Mouse (Mus musculus) ES-E14 (cell line): ENCODE measurements around the gene Dgcr6. TPM values are rescaled to one million over a fixed set of nuclear protein-coding genes. Genes with fewer than 3 reads are reported as not detected.

Experiments used
- DNase-seq: peaks from one replicate; pipeline ENCODE4 v3.0.0-alpha.2; 2013; ENCODE audit warnings: low read depth, low spot score
- H3K27ac ChIP-seq: 2 replicates; pipeline ENCODE4 v1.5.1; 2012; ENCODE audit warnings: low read depth, mild to moderate bottlenecking, low read length, moderate library complexity, mixed read lengths; ENCODE audit not compliant: poor library complexity, insufficient read depth, severe bottlenecking
- H3K36me3 ChIP-seq: 2 replicates; pipeline ENCODE4 v1.6.1; 2012; ENCODE audit warnings: mild to moderate bottlenecking, low read length, moderate library complexity, mixed read lengths; ENCODE audit not compliant: control insufficient read depth, poor library complexity, insufficient read depth, severe bottlenecking
- H3K4me1 ChIP-seq, 2 experiments: fragments of 150-350 bp in 1 of 2; sonication (generic) in 1 of 2; 2 replicates each; pipeline ENCODE4 v1.6.1; 2012; ENCODE audit warnings: low read length in 2 of 2, mild to moderate bottlenecking in 1 of 2, mixed read lengths in 1 of 2; ENCODE audit not compliant: control insufficient read depth in 2 of 2, insufficient read depth in 2 of 2, poor library complexity in 1 of 2
- H3K4me3 ChIP-seq, 2 experiments: fragments of 150-350 bp in 1 of 2; sonication (generic) in 1 of 2; 2 replicates each; pipeline ENCODE4 v1.5.1; 2012; ENCODE audit warnings: low read length in 2 of 2, low read depth in 1 of 2, mild to moderate bottlenecking in 1 of 2, mixed read lengths in 1 of 2; ENCODE audit not compliant: insufficient read depth in 1 of 2, poor library complexity in 1 of 2, severe bottlenecking in 1 of 2
- H3K9ac ChIP-seq: 2 replicates; pipeline ENCODE4 v1.6.1; 2012; ENCODE audit warnings: low read depth, mild to moderate bottlenecking, low read length, mixed read lengths; ENCODE audit not compliant: poor library complexity, insufficient read depth, severe bottlenecking
- H3K9me3 ChIP-seq: fragments of 150-350 bp; sonication (generic); 2 replicates; pipeline ENCODE4 v1.6.1; 2012; ENCODE audit warnings: low read depth, mild to moderate bottlenecking, low read length; ENCODE audit not compliant: control insufficient read depth, insufficient read depth
- CHD2 ChIP-seq: IDR thresholded peaks from 2 replicates; pipeline ENCODE4 v1.6.1; 2014; ENCODE audit warnings: mild to moderate bottlenecking, low read depth, low read length, inconsistent platforms
- HCFC1 ChIP-seq: IDR thresholded peaks from 2 replicates; pipeline ENCODE4 v1.6.1; 2012; ENCODE audit warnings: low read length, inconsistent platforms, borderline replicate concordance; ENCODE audit not compliant: insufficient read depth
- MAFK ChIP-seq: IDR thresholded peaks from 2 replicates; pipeline ENCODE4 v1.6.1; 2014; ENCODE audit warnings: mild to moderate bottlenecking, low read depth, low read length, inconsistent platforms; ENCODE audit not compliant: insufficient read depth
- ZC3H11A ChIP-seq: IDR thresholded peaks from 2 replicates; pipeline ENCODE4 v1.6.1; 2012; ENCODE audit warnings: low read depth, mild to moderate bottlenecking, inconsistent platforms, low read length, borderline replicate concordance
- ZNF384 ChIP-seq: IDR thresholded peaks from 2 replicates; pipeline ENCODE4 v1.6.1; 2012; ENCODE audit warnings: low read depth, low read length, inconsistent platforms
- in situ Hi-C, 2 experiments: fragments of 600-800 bp; cut with MboI; formaldehyde crosslinking; loops; one replicate each; pipeline ENCODE4 v1.15.1; 2025; ENCODE audit warnings: low sequenced_read_pairs in 2 of 2, inconsistent platforms in 1 of 2; ENCODE audit not compliant: unreplicated experiment in 2 of 2
- total RNA-seq: library from RNA; depleted of rRNA; stranded (reverse); fragments of 300-350 nt; gene quantifications from 2 replicates; pipeline ENCODE4 v1.2.3, GENCODE M21; 2012

Dgcr6 gene
- total RNA-seq, 1 experiment = 30.9 TPM

GRCm38 (mm10) chr16:18022780-18023557 is 29.7 kb upstream of the Dgcr6 start:
- TF ChIP-seq ZNF384 = no peak
- no peak for TF ChIP-seq MAFK
- TF ChIP-seq CHD2 = no peak
- TF ChIP-seq ZC3H11A = no peak
- TF ChIP-seq HCFC1 = no peak
- H3K9ac ChIP-seq = no peak overlapping the region
- no peaks in the 10 kb centered on the region for H3K36me3 ChIP-seq
- peaks cover 0 to 7% of the 10 kb centered on the region in 2 experiments; a peak in 1 of 4 replicates for H3K4me1 ChIP-seq
- DNase-seq = no peak
- in situ Hi-C loops = no loop called here
- no peak overlapping the region for H3K4me3 ChIP-seq
- no peaks in the 10 kb centered on the region for H3K9me3 ChIP-seq
- H3K27ac ChIP-seq = no peak overlapping the region

GRCm38 (mm10) chr16:18027371-18027770 is 25.3 kb upstream of the Dgcr6 start:
- no peak for DNase-seq
- TF ChIP-seq CHD2 (no peak), MAFK (no peak), ZC3H11A (no peak)
- Histone ChIP-seq H3K27ac (no peak overlapping the region), H3K9me3 (no peaks in the 10 kb centered on the region), H3K4me1 (no peaks in the 10 kb centered on the region), H3K9ac (no peak overlapping the region), H3K36me3 (no peaks in the 10 kb centered on the region), H3K4me3 (no peak overlapping the region)
- in situ Hi-C loops = no loop called here

GRCm38 (mm10) chr16:18031752-18032151 is 20.9 kb upstream of the Dgcr6 start:
- no peak overlapping the region for H3K27ac ChIP-seq
- DNase-seq = no peak
- no peaks in the 10 kb centered on the region for H3K9me3 ChIP-seq
- no peak overlapping the region for H3K9ac ChIP-seq
- TF ChIP-seq MAFK = no peak
- no peak for TF ChIP-seq ZC3H11A
- no peak for TF ChIP-seq ZNF384
- no peak for TF ChIP-seq CHD2
- TF ChIP-seq HCFC1 = no peak
- 0 out of 4 replicates have a peak, but pooled peaks cover 0 to 3% of the 10 kb centered on the region in 2 experiments for H3K4me1 ChIP-seq
- H3K4me3 ChIP-seq = no peak overlapping the region
- H3K36me3 ChIP-seq = no peaks in the 10 kb centered on the region
- in situ Hi-C loops = no loop called here

GRCm38 (mm10) chr16:18033289-18033688 is 19.4 kb upstream of the Dgcr6 start:
- Histone ChIP-seq H3K36me3 (no peaks in the 10 kb centered on the region), H3K27ac (no peak overlapping the region), H3K4me3 (no peak overlapping the region), H3K9me3 (no peaks in the 10 kb centered on the region), H3K4me1 (peaks cover 3% of the 10 kb centered on the region in 2 experiments; a peak in 1 of 4 replicates), H3K9ac (no peak overlapping the region)
- TF ChIP-seq ZC3H11A = no peak
- TF ChIP-seq HCFC1 = no peak
- no peak for TF ChIP-seq CHD2
- TF ChIP-seq MAFK = no peak
- no peak for TF ChIP-seq ZNF384
- in situ Hi-C loops = no loop called here
- DNase-seq = no peak

GRCm38 (mm10) chr16:18034286-18034685 is 18.4 kb upstream of the Dgcr6 start:
- Histone ChIP-seq H3K9me3 (no peaks in the 10 kb centered on the region), H3K27ac (no peak overlapping the region), H3K9ac (no peak overlapping the region), H3K4me3 (no peak overlapping the region), H3K4me1 (peaks cover 3% of the 10 kb centered on the region in 2 experiments; a peak in 1 of 4 replicates), H3K36me3 (no peaks in the 10 kb centered on the region)
- no peak for DNase-seq
- in situ Hi-C loops = no loop called here
- no peak for TF ChIP-seq ZNF384
- TF ChIP-seq ZC3H11A = no peak
- TF ChIP-seq HCFC1 = no peak
- TF ChIP-seq MAFK = no peak
- TF ChIP-seq CHD2 = no peak
